Mouse (Mus musculus): Measurements from ENCODE around the gene Cgas. TPM values are rescaled to one million over a fixed set of nuclear protein-coding genes. Genes with fewer than 3 reads are reported as not detected.

Cgas gene
- polyA plus RNA-seq, 1 experiment from 2014 or later: 0.86 TPM

- peaks cover 25% of the 10 kb centered on the region for H3K36me3 ChIP-seq (ENCODE audit: insufficient read depth, low read length)
- no peaks in the 10 kb centered on the region for H3K4me1 ChIP-seq (ENCODE audit: insufficient read depth, low read depth, low read length)
- WGBS: 75% methylated on average over 8 of the region's 8 CpGs
- H3K9me3 ChIP-seq (ENCODE audit: low read length): no peaks in the 10 kb centered on the region
- H3K9ac ChIP-seq (replicated peaks; ENCODE audit: low read depth): no peak overlapping the region
- ATAC-seq: no peak
- H3K4me3 ChIP-seq (ENCODE audit: low read depth, low read length): no peak overlapping the region
- TF ChIP-seq CTCF (IDR thresholded peaks at IDR 0.05) (no peak), EP300 (IDR thresholded peaks at IDR 0.05) (no peak)
- no peaks in the 10 kb centered on the region for H3K27me3 ChIP-seq (replicated peaks; ENCODE audit: insufficient read depth, low read length)
- H3K4me2 ChIP-seq (replicated peaks; ENCODE audit: low read depth, low read length): no peak overlapping the region
- no peak for DNase-seq (ENCODE audit: low spot score)
- H3K27ac ChIP-seq (ENCODE audit: low read length): no peak overlapping the region
Observed at GRCm38 (mm10) chr9:78473588-78473987, 30.6 kb upstream of the Cgas start.

- ATAC-seq (no peak), DNase-seq (ENCODE audit: low spot score) (no peak)
- no peak for TF ChIP-seq EP300 (IDR thresholded peaks at IDR 0.05)
- no peak for TF ChIP-seq CTCF (IDR thresholded peaks at IDR 0.05)
- H3K4me1 ChIP-seq (ENCODE audit: insufficient read depth, low read depth, low read length): no peaks in the 10 kb centered on the region
- H3K9ac ChIP-seq (replicated peaks; ENCODE audit: low read depth): no peak overlapping the region
- H3K4me2 ChIP-seq (replicated peaks; ENCODE audit: low read depth, low read length): no peak overlapping the region
- H3K27ac ChIP-seq (ENCODE audit: low read length): no peak overlapping the region
- WGBS: 95% methylated on average over 3 of the region's 3 CpGs
- no peaks in the 10 kb centered on the region for H3K27me3 ChIP-seq (replicated peaks; ENCODE audit: insufficient read depth, low read length)
- H3K4me3 ChIP-seq (ENCODE audit: low read depth, low read length): no peak overlapping the region
- no peaks in the 10 kb centered on the region for H3K9me3 ChIP-seq (ENCODE audit: low read length)
- peaks cover 26% of the 10 kb centered on the region for H3K36me3 ChIP-seq (ENCODE audit: insufficient read depth, low read length)
Observed at GRCm38 (mm10) chr9:78465725-78466124, 22.7 kb upstream of the Cgas start.

- H3K4me3 ChIP-seq (ENCODE audit: low read depth, low read length): no peak overlapping the region
- TF ChIP-seq CTCF (IDR thresholded peaks at IDR 0.05) (no peak), EP300 (IDR thresholded peaks at IDR 0.05) (no peak)
- no peaks in the 10 kb centered on the region for H3K27me3 ChIP-seq (replicated peaks; ENCODE audit: insufficient read depth, low read length)
- no peaks in the 10 kb centered on the region for H3K9me3 ChIP-seq (ENCODE audit: low read length)
- WGBS: 86% methylated on average over 4 of the region's 4 CpGs
- no peak for ATAC-seq
- H3K27ac ChIP-seq (ENCODE audit: low read length): no peak overlapping the region
- no peak overlapping the region for H3K4me2 ChIP-seq (replicated peaks; ENCODE audit: low read depth, low read length)
- H3K36me3 ChIP-seq (ENCODE audit: insufficient read depth, low read length): peaks cover 23% of the 10 kb centered on the region; the same call in 1 of the 2 replicates
- DNase-seq (ENCODE audit: low spot score): no peak
- no peaks in the 10 kb centered on the region for H3K4me1 ChIP-seq (ENCODE audit: insufficient read depth, low read depth, low read length)
- H3K9ac ChIP-seq (replicated peaks; ENCODE audit: low read depth): no peak overlapping the region
Observed at GRCm38 (mm10) chr9:78463337-78463736, 20.3 kb upstream of the Cgas start.

GRCm38 (mm10) chr9:78457026-78457425, 14.0 kb upstream of the Cgas start:
- WGBS: 91% methylated on average over 8 of the region's 8 CpGs
- TF ChIP-seq EP300 (IDR thresholded peaks at IDR 0.05) (no peak), CTCF (IDR thresholded peaks at IDR 0.05) (no peak)
- H3K36me3 ChIP-seq (ENCODE audit: insufficient read depth, low read length): peaks cover 26% of the 10 kb centered on the region; the same call in 1 of the 2 replicates

GRCm38 (mm10) chr9:78451382-78451781, 8.3 kb upstream of the Cgas start:
- no peak overlapping the region for H3K27ac ChIP-seq (ENCODE audit: low read length)
- H3K4me3 ChIP-seq (ENCODE audit: low read depth, low read length): no peak overlapping the region
- DNase-seq (ENCODE audit: low spot score): peak; percentile 31
- H3K9me3 ChIP-seq (ENCODE audit: low read length): no peaks in the 10 kb centered on the region
- TF ChIP-seq CTCF (IDR thresholded peaks at IDR 0.05) (no peak), EP300 (IDR thresholded peaks at IDR 0.05) (no peak)
- H3K9ac ChIP-seq (replicated peaks; ENCODE audit: low read depth): no peak overlapping the region
- H3K36me3 ChIP-seq (ENCODE audit: insufficient read depth, low read length): peaks cover 5% of the 10 kb centered on the region; the same call in 1 of the 2 replicates
- 63% methylated on average over 4 of the region's 4 CpGs for WGBS
- no peaks in the 10 kb centered on the region for H3K27me3 ChIP-seq (replicated peaks; ENCODE audit: insufficient read depth, low read length)
- no peak for ATAC-seq
- no peak overlapping the region for H3K4me2 ChIP-seq (replicated peaks; ENCODE audit: low read depth, low read length)
- H3K4me1 ChIP-seq (ENCODE audit: insufficient read depth, low read depth, low read length): peaks cover 5% of the 10 kb centered on the region; the same call in 1 of the 2 replicates

More at GRCm38 (mm10) chr9:78457026-78457425, 14.0 kb upstream of the Cgas start:
- Histone ChIP-seq H3K9ac (replicated peaks; ENCODE audit: low read depth) (no peak overlapping the region), H3K27me3 (replicated peaks; ENCODE audit: insufficient read depth, low read length) (no peaks in the 10 kb centered on the region), H3K4me3 (ENCODE audit: low read depth, low read length) (no peak overlapping the region), H3K9me3 (ENCODE audit: low read length) (no peaks in the 10 kb centered on the region), H3K27ac (ENCODE audit: low read length) (no peak overlapping the region), H3K4me1 (ENCODE audit: insufficient read depth, low read depth, low read length) (no peaks in the 10 kb centered on the region), H3K4me2 (replicated peaks; ENCODE audit: low read depth, low read length) (no peak overlapping the region)
- DNase-seq (ENCODE audit: low spot score): no peak
- no peak for ATAC-seq

- H3K36me3 ChIP-seq (ENCODE audit: insufficient read depth, low read length): peaks cover 5% of the 10 kb centered on the region; the same call in 1 of the 2 replicates
- H3K9me3 ChIP-seq (ENCODE audit: low read length): no peaks in the 10 kb centered on the region
- no peak overlapping the region for H3K9ac ChIP-seq (replicated peaks; ENCODE audit: low read depth)
- no peak overlapping the region for H3K4me3 ChIP-seq (ENCODE audit: low read depth, low read length)
- peaks cover 5% of the 10 kb centered on the region; the same call in 1 of the 2 replicates for H3K4me1 ChIP-seq (ENCODE audit: insufficient read depth, low read depth, low read length)
- no peak overlapping the region for H3K4me2 ChIP-seq (replicated peaks; ENCODE audit: low read depth, low read length)
- ATAC-seq (no peak), DNase-seq (ENCODE audit: low spot score) (no peak)
- H3K27me3 ChIP-seq (replicated peaks; ENCODE audit: insufficient read depth, low read length): no peaks in the 10 kb centered on the region
- no peak overlapping the region for H3K27ac ChIP-seq (ENCODE audit: low read length)
- 77% methylated on average over 5 of the region's 5 CpGs for WGBS
- no peak for TF ChIP-seq CTCF (IDR thresholded peaks at IDR 0.05)
- TF ChIP-seq EP300 (IDR thresholded peaks at IDR 0.05): no peak
Observed at GRCm38 (mm10) chr9:78450404-78450803, 7.4 kb upstream of the Cgas start.
